Mouse (Mus musculus) monocyte, adult 5-6 weeks (primary cell): ENCODE results near the gene Aasdhppt. TPM values are rescaled to one million over a fixed set of nuclear protein-coding genes. Genes with fewer than 3 reads are reported as not detected.

Source experiments
- total RNA-seq: library from RNA; stranded (forward); fragments of 200-1000, 200-491, 200-594 nt; gene quantifications from 3 replicates; pipeline ENCODE4 v1.2.3, GENCODE M21; 2017

The Aasdhppt gene
- total RNA-seq, 1 experiment from 2014 or later = 8.2 TPM

Other genes starting within 250 kb of the Aasdhppt start
- 4.4 to 5.4 TPM (median 5.2 TPM) in 3 replicates for gene Kbtbd3, start 362 bp upstream of the Aasdhppt start, total RNA-seq
- 25.2 to 32.4 TPM (median 28.6 TPM) in 3 replicates for gene Msantd4, start 67.1 kb upstream of the Aasdhppt start, total RNA-seq